Mouse (Mus musculus): ENCODE measurements around the gene Nf1. TPM values are rescaled to one million over a fixed set of nuclear protein-coding genes. Genes with fewer than 3 reads are reported as not detected.

The Nf1 gene
- total RNA-seq, 2 experiments from 2014 or later, result 118 to 122 TPM

DNA sequence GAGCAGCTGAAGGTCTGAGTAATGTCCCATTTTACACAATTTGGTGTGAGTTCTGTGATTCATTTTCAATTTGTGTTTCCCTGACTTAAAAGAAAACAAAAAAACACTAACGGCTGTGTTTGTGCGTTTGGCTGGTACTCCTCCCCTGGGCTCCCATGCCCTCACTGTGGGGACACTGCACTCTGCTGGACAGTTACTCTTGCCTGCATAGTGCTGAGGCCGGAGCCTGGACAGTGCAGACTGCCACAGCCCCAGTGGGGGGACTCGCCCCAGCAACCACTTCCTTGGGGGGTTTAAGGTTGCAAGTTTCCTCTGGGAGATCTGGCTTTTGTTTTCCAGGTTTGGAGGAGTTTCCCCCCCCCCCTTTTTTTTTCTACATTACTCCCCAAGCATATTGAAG is 241.2 kb downstream of the Nf1 start:
- DNase-seq (ENCODE audit: low spot score in 2 of 2), result no peak

GRCm38 (mm10) chr11:79581257-79581656 is 241.8 kb downstream of the Nf1 start:
- no peak for DNase-seq (ENCODE audit: low spot score in 2 of 2)

GRCm38 (mm10) chr11:79584191-79584590 is 244.7 kb downstream of the Nf1 start:
- DNase-seq (ENCODE audit: low spot score in 2 of 2), result peak; percentile 75 to 82

DNA sequence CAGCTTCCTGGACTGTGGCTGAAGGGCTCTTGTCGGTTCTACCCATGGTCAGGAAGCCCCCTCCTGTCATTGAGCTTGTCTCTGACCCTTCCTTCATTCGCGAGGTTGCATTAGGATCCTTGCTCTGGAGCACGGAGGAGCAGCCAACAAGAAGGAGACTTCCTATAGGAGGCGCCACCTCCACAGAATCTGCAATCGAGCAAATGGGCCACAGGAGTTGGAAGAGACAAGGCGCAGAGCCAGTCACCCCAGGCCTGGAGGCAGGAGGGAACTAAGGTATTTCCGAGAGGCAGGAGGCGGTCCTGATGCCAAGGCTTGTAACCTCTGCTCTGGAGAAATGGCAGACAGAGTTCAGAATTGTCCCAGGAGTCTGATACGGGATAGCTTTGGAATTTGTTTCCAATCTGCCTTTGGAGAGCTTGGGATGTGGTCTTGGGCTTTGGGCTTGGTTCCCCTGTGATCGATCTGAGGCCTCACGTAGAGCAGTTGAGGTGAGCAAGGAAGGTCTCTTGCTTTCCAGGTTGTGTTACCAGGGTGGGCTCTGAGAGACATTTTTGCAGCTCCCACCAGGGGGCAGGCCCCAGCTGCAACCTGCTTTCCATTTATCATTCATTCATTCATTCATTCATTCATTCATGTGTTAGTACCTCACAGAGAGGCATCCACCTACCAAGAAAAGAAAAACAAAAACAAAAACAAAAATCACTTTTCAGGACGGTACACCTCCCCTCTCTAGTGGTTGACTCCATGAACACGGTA is 250.0 kb downstream of the Nf1 start:
- DNase-seq (ENCODE audit: low spot score in 2 of 2), result peak in 1 of 2 experiments; percentile 48

DNA sequence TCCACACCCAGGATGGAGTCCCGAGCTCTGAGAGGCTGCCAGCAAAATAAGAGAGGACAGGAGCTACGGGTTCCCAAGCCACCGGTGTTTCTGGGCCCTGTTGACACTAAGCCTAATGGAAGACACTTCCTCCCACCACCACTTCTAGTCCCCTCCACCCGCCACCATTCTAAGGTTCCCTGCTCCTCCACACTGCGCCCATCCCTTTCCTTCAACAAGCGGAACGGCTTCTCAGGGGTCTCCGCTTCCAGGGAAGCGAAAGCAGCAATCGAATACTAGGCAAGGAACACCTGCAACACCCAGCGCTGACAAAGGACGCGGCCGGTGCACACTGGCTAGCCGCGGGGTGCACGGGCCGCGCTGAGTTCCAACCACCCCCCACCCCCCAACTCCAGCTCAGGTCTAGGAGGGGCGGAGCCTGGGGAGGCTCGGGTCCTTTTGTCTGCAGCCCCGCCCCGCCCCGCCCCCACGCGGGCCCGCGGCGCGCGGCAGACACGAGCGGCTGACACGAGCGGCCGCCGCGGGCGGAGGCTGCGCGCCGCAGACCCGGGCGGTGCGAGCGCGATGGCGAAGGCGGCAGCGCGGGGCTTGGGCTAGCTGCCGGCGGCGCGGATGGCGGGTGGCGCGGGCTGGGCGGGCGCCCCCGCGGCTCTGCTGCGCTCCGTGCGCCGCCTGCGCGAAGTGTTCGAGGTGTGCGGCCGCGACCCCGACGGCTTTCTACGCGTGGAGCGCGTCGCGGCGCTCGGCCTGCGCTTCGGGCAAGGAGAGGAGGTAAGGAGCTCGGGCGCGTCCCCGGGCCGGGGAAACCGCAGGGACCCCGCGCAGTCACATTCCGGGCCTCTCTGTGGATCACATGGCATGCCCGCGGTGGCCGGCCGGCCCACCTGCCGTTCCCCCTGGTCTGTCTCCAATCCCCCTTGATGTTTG is 251.4 kb downstream of the Nf1 start, which contains the start of gene Rab11fip4:
Gene Rab11fip4 (plus strand): TSS at position 549 of the 927 bp plus-strand sequence.
- peak; percentile 51 to 65 for DNase-seq (ENCODE audit: low spot score in 2 of 2)

GRCm38 (mm10) chr11:79591591-79591975 is 252.1 kb downstream of the Nf1 start:
- peak; percentile 46 to 48 for DNase-seq (ENCODE audit: low spot score in 2 of 2)

GRCm38 (mm10) chr11:79593495-79593894 is 254.0 kb downstream of the Nf1 start:
- no peak for DNase-seq (ENCODE audit: low spot score in 2 of 2)

DNA sequence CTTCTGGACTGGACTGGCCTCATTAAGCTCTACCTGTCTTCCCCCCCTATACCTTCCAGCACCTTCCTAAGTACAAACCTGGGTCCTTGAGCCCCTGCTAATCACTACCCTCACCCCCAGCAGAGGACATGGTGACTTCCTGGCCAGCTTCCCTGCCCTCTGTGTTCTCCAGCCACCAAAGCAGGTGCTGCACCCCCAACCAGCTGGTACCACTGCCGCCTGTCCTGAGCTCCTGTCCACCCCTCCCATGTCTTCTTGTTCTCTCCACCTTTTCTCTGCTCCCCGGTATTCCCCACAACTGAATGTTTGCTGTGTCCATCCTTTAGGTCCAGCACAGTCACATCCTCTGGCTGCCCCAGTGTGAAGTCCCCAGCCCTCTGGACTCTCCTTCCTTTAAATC is 271.0 kb downstream of the Nf1 start:
- no peak for DNase-seq (ENCODE audit: low spot score in 2 of 2)

DNA sequence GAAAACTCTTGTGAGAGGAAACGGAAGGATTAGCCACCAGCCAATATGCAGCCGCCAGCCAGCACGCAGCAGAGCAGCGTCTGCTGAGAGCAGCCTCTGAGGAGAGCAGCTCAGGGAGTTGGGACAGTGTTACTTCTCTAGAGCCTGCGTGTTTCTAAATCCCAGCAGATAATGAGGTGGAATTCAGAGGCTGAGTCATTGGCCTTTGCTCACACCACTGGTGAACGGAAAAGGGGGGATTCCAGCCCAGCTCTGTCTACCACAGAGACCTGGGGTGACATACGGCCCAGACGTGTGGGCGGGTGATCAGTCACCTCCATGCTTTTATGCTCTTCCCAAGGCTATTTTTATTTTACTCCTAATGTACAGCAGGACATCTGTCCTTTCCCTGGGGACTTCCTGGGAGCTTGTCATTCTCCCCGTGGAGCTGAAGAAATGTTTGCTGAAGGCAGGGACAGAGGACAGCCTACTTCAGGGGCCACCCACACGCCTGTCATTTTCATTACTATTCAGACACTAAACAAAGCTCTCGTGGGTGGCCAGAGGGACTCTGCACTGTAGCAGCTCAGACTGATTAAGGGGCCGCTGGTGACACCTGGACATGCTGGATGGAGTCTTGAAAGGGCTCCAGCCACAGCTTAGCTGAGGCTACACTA is 271.6 kb downstream of the Nf1 start:
- DNase-seq (ENCODE audit: low spot score in 2 of 2), result no peak

DNA sequence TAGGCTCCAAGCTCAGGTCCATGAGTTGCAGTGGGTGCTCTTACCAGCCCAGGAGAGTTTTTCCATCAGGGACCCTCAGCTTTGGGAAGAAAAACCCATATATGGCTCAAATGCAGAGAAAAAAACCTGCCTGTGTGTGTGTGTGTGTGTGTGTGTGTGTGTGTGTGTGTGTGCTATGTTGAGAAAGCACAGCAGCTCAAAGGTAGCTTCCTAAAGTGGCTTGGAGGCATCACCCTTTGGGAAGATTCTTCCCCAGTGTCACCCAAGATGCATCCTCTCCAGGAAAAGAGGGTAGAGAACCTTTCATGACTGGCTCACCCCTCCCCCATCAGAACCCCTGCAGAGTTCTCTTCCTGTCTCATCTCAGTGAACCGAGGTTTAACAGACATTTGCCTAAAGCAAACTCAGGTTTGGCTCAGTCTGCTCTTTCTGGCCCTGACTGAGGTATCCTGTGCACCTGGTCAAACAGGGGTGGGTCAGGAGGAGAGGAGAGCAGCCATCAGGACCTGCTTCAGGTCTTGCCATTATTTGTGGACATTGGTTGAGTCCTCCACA is 272.6 kb downstream of the Nf1 start:
- DNase-seq (ENCODE audit: low spot score in 2 of 2), result no peak

GRCm38 (mm10) chr11:79613084-79613483 is 273.6 kb downstream of the Nf1 start:
- DNase-seq (ENCODE audit: low spot score in 2 of 2), result no peak

DNA sequence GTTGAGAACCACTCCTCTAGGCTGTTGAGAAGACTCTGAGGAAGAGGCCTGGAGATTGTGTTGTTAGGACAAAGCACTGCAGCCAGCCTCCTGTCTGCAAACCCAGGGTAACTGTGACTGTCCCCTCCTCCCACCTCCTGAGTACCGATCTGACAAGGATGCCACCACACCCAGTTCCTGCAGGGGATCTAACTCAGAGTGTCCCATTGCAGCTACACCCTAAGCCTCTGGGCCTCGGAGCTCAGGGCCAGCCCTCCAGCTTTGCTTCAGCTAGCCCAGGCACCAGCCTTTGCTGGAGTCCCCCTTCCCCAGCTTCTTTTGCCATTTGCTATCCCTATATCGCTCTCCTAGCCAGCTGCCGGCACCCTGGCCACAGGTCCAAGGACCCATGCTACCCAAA is 274.2 kb downstream of the Nf1 start:
- DNase-seq (ENCODE audit: low spot score in 2 of 2), result no peak

GRCm38 (mm10) chr11:79614880-79615279 is 275.4 kb downstream of the Nf1 start:
- DNase-seq (ENCODE audit: low spot score in 2 of 2), result no peak

DNA sequence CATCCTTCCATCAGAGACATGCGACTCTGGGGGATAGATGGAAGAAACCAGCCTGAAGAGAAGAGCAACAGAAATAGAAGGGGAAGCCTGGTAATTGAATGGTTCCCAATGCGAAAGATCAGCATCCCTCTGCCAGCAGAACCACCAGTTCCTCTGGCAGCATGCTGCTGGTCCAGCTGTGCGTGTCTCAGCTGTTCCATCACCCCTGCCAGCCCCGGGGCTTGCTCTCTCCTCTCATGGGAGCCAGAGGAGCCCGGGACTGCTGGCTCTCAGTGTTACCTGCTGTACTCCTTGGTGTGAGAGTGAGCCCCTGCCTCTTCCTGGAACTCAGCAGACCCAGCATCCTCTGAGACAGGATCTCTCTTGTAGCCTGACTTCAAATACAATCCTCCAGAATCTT is 276.4 kb downstream of the Nf1 start:
- DNase-seq (ENCODE audit: low spot score in 2 of 2), result no peak

GRCm38 (mm10) chr11:79617991-79618390 is 278.5 kb downstream of the Nf1 start:
- DNase-seq (ENCODE audit: low spot score in 2 of 2), result no peak

DNA sequence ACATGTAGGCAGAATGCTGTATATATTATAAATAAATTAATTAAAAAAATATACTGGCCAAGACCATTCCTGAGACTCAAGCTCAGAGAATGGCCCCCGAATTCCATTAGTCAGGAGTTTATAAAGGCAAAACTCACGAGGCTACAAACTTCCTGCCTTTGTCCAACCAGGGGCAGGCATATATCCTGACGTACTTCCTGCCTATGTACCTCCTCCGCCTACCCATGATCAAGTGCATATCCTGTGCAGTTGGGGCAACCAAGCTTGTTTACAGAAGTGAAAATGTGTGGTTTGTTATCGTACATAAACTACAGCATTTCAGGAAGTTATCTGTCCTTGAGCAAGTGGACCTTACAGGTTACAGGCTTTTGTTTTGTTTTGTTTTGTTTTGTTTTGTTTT is 283.5 kb downstream of the Nf1 start:
- DNase-seq (ENCODE audit: low spot score in 2 of 2), result no peak

DNA sequence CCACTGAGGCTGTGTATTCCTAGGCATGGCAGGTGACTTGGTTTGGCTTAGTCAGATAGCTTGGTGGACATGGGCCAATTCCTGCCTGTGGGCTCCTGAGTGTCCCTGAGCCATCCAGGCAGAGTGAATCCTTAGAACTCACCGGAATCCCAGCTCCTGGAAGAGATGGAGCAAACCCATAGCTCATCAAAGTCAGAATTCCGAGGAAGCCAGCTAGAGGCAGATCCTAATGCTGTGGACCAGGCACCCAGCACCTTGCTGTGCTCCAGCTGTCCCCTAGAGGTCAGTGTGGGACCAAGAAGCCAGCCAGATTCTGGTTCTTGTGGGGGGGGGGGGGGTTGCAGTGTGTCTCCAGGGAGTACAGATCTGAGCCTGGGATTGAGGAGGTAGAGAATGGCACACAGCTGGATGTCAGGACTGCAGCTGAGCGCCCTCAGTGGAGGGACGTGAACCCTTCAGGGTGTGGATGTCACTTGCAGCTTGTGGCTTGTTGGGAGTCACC is 285.4 kb downstream of the Nf1 start:
- peak; percentile 74 to 79 for DNase-seq (ENCODE audit: low spot score in 2 of 2)

DNA sequence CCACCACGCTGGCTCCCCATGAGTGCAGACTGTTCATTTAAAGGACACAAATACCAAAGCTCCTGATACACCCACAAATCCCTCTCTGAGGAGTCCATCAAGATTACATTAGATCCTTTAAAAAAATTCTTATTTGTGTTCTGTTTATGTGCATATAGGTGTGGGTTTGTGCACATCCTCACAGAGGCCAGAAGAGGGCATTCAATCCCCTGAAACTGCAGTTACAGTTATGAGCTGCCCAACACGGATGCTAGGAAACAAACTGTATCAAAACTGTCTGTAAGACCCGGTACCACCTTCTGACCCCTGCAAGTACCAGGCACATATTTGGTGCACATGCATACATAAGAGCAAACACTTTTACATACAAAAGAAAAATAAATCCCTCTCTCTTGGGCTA is 289.2 kb downstream of the Nf1 start:
- DNase-seq (ENCODE audit: low spot score in 2 of 2), result no peak

DNA sequence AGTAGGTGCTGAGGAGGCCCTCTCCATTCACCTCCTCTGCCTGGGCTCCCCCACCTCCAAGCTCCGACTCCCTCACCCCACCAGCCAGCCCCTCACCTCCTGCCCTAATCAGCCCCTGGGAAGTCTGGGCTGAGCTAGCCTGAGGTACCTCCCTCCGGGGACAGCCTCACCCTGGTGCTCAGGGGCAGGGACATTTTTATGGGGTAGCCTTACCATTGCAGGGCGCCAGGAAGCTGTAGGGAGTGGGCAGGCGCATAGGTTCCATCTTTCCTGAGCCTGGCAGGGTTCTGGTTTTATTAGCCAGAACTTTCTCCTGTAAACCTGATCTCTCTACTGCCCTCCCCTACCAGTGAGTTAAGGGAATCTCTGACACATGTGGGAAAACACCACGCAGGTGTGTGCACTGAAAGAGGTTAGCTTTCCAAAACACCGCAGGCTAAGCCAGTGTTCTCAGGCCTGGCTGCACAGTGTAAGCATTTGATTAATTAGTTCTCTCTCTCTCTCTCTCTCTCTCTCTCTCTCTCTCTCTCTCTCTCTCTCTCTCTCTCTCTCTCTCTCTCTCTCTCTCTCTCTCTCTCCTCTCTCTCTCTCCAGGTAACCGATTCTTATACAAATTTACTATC is 290.4 kb downstream of the Nf1 start:
- no peak for DNase-seq (ENCODE audit: low spot score in 2 of 2)

- no peak for DNase-seq (ENCODE audit: low spot score in 2 of 2)
These were observed 291.0 kb downstream of the Nf1 start for GRCm38 (mm10) chr11:79630521-79630920.

All from layer of hippocampus, postnatal 10 days (tissue).